Mouse (Mus musculus) embryonic facial prominence, embryonic 14.5 days (tissue): ENCODE data around the gene Ccdc36. TPM values are rescaled to one million over a fixed set of nuclear protein-coding genes. Genes with fewer than 3 reads are reported as not detected.

Source experiments
- ATAC-seq: fragments of 200-750 bp; cut with Nextera tagmentation; 2 replicates; pipeline ENCODE4 v1.8.0; 2017; ENCODE audit warnings: low read depth, moderate number of reproducible peaks, moderate TSS enrichment
- DNase-seq: peaks from one replicate; pipeline ENCODE4 v3.0.0-alpha.2; 2015; ENCODE audit warnings: low spot score
- H3K27ac ChIP-seq: fragments of 300-500 bp; sonication (generic); replicated peaks from 2 replicates; pipeline ENCODE4 v1.5.1; 2014; ENCODE audit warnings: low read depth, mild to moderate bottlenecking, low read length, moderate library complexity
- H3K27me3 ChIP-seq: fragments of 300-500 bp; sonication (generic); replicated peaks from 2 replicates; pipeline ENCODE4 v1.6.1; 2014; ENCODE audit warnings: low read length; ENCODE audit not compliant: control insufficient read depth, insufficient read depth
- H3K36me3 ChIP-seq: fragments of 300-500 bp; sonication (generic); 2 replicates; pipeline ENCODE4 v1.6.1; 2014; ENCODE audit warnings: low read length, mixed read lengths; ENCODE audit not compliant: control insufficient read depth, insufficient read depth
- H3K4me1 ChIP-seq: fragments of 300-500 bp; sonication (generic); 2 replicates; pipeline ENCODE4 v1.6.1; 2014; ENCODE audit warnings: antibody characterized with exemption, low read length; ENCODE audit not compliant: control insufficient read depth, insufficient read depth
- H3K4me2 ChIP-seq: fragments of 300-500 bp; sonication (generic); 2 replicates; pipeline ENCODE4 v1.6.1; 2014; ENCODE audit warnings: low read depth, mild to moderate bottlenecking, low read length, moderate library complexity, mixed read lengths
- H3K4me3 ChIP-seq: fragments of 300-500 bp; sonication (generic); 2 replicates; pipeline ENCODE4 v1.5.1; 2014; ENCODE audit warnings: low read depth, mild to moderate bottlenecking, low read length
- H3K9ac ChIP-seq: fragments of 300-500 bp; sonication (generic); 2 replicates; pipeline ENCODE4 v1.6.1; 2014; ENCODE audit warnings: low read depth, mild to moderate bottlenecking, low read length, moderate library complexity, mixed read lengths
- H3K9me3 ChIP-seq: fragments of 300-500 bp; sonication (generic); 2 replicates; pipeline ENCODE4 v1.6.1; 2016; ENCODE audit warnings: low read length; ENCODE audit not compliant: control insufficient read depth
- WGBS: fragments of 180-500 bp; shearing (Covaris S2); extraction: QIAGEN DNeasy Blood & Tissue Kit; methylation state at CpG from one replicate; pipeline ENCODE4 v1.1.7; 2014; 5-methylcytosine and 5-hydroxymethylcytosine counted together
- polyA plus RNA-seq: library from polyadenylated mRNA; unstranded; fragments of >200 nt; fragmentation: Nextera tagmentation; extraction: Ambion mirVana; gene quantifications from 2 replicates; pipeline ENCODE4 v1.2.1, GENCODE M21; 2014

Gene Ccdc36
- polyA plus RNA-seq, 1 experiment from 2014 or later, result 1.1 TPM

- DNase-seq (no peak), ATAC-seq (no peak)
- peaks cover 9% of the 10 kb centered on the region for H3K36me3 ChIP-seq
- H3K9me3 ChIP-seq, result no peaks in the 10 kb centered on the region
- H3K27me3 ChIP-seq, result no peaks in the 10 kb centered on the region
- no peak overlapping the region for H3K27ac ChIP-seq
- no peak overlapping the region for H3K4me2 ChIP-seq
- no peak overlapping the region for H3K9ac ChIP-seq
- 92% methylated on average over 3 of the region's 3 CpGs for WGBS
- no peak overlapping the region for H3K4me3 ChIP-seq
- H3K4me1 ChIP-seq, result 0 out of 2 replicates have a peak, but pooled peaks cover 4% of the 10 kb centered on the region
These were observed 30.0 kb downstream of the Ccdc36 start for GRCm38 (mm10) chr9:108398324-108398723.

- H3K4me2 ChIP-seq, result no peak overlapping the region
- H3K9ac ChIP-seq, result no peak overlapping the region
- peaks cover 37% of the 10 kb centered on the region for H3K36me3 ChIP-seq
- ATAC-seq (no peak), DNase-seq (no peak)
- H3K4me3 ChIP-seq, result no peak overlapping the region
- WGBS, result 92% methylated on average over 1 of the region's 1 CpGs
- H3K9me3 ChIP-seq, result no peaks in the 10 kb centered on the region
- no peaks in the 10 kb centered on the region for H3K27me3 ChIP-seq
- H3K4me1 ChIP-seq, result no peaks in the 10 kb centered on the region
- no peak overlapping the region for H3K27ac ChIP-seq
These were observed 32.9 kb downstream of the Ccdc36 start for GRCm38 (mm10) chr9:108395427-108395826.

- 95% methylated on average over 6 of the region's 6 CpGs for WGBS
- H3K9me3 ChIP-seq, result no peaks in the 10 kb centered on the region
- ATAC-seq, result no peak
- no peaks in the 10 kb centered on the region for H3K4me1 ChIP-seq
- no peak overlapping the region for H3K4me2 ChIP-seq
- H3K27ac ChIP-seq, result no peak overlapping the region
- no peaks in the 10 kb centered on the region for H3K27me3 ChIP-seq
- H3K36me3 ChIP-seq, result peaks cover 48% of the 10 kb centered on the region
- H3K9ac ChIP-seq, result no peak overlapping the region
- no peak for DNase-seq
- H3K4me3 ChIP-seq, result no peak overlapping the region
These were observed 34.1 kb downstream of the Ccdc36 start for GRCm38 (mm10) chr9:108394191-108394590.

- Histone ChIP-seq H3K4me1 (no peaks in the 10 kb centered on the region), H3K36me3 (peaks cover 63% of the 10 kb centered on the region), H3K9ac (no peak within 1 kb of the TSS), H3K27ac (no peak within 1 kb of the TSS), H3K4me3 (no peak within 1 kb of the TSS), H3K27me3 (no peaks in the 10 kb centered on the region), H3K9me3 (no peaks in the 10 kb centered on the region), H3K4me2 (no peak within 1 kb of the TSS)
- 64% methylated on average over 18 of the region's 18 CpGs for WGBS
- ATAC-seq, result no peak
- DNase-seq, result no peak
These were observed 35.6 kb downstream of the Ccdc36 start, which contains the start of gene 1700102P08Rik for GRCm38 (mm10) chr9:108392676-108393075. 1700102P08Rik (plus strand) TSS chr9:108392805.

- peaks cover 94% of the 10 kb centered on the region for H3K36me3 ChIP-seq
- DNase-seq, result no peak
- H3K27me3 ChIP-seq, result no peaks in the 10 kb centered on the region
- no peak overlapping the region for H3K27ac ChIP-seq
- H3K9me3 ChIP-seq, result no peaks in the 10 kb centered on the region
- no peak overlapping the region for H3K4me2 ChIP-seq
- no peak overlapping the region for H3K4me3 ChIP-seq
- H3K9ac ChIP-seq, result no peak overlapping the region
- H3K4me1 ChIP-seq, result no peaks in the 10 kb centered on the region
- no peak for ATAC-seq
- 82% methylated on average over 6 of the region's 6 CpGs for WGBS
These were observed 39.1 kb downstream of the Ccdc36 start for GRCm38 (mm10) chr9:108389220-108389619.

- Histone ChIP-seq H3K27me3 (no peaks in the 10 kb centered on the region), H3K36me3 (peaks cover 95% of the 10 kb centered on the region), H3K9ac (no peak overlapping the region), H3K27ac (no peak overlapping the region), H3K9me3 (no peaks in the 10 kb centered on the region), H3K4me2 (no peak overlapping the region), H3K4me1 (no peaks in the 10 kb centered on the region), H3K4me3 (no peak overlapping the region)
- ATAC-seq (no peak), DNase-seq (no peak)
- 82% methylated on average over 10 of the region's 10 CpGs for WGBS
These were observed 39.7 kb downstream of the Ccdc36 start for GRCm38 (mm10) chr9:108388601-108389000.

- no peaks in the 10 kb centered on the region for H3K9me3 ChIP-seq
- no peak overlapping the region for H3K27ac ChIP-seq
- H3K36me3 ChIP-seq, result peaks cover 95% of the 10 kb centered on the region
- DNase-seq (no peak), ATAC-seq (no peak)
- no peaks in the 10 kb centered on the region for H3K27me3 ChIP-seq
- H3K4me2 ChIP-seq, result no peak overlapping the region
- WGBS, result 95% methylated on average over 4 of the region's 4 CpGs
- H3K4me3 ChIP-seq, result no peak overlapping the region
- H3K4me1 ChIP-seq, result no peaks in the 10 kb centered on the region
- H3K9ac ChIP-seq, result no peak overlapping the region
These were observed 41.5 kb downstream of the Ccdc36 start for GRCm38 (mm10) chr9:108386816-108387215.

GRCm38 (mm10) chr9:108385006-108385405 lies 43.3 kb downstream of the Ccdc36 start:
- H3K27ac ChIP-seq, result no peak overlapping the region
- no peak overlapping the region for H3K4me2 ChIP-seq
- no peak for DNase-seq
- H3K4me3 ChIP-seq, result no peak overlapping the region
- no peaks in the 10 kb centered on the region for H3K9me3 ChIP-seq
- H3K36me3 ChIP-seq, result peaks cover 95% of the 10 kb centered on the region
- 58% methylated on average over 7 of the region's 7 CpGs for WGBS
- no peaks in the 10 kb centered on the region for H3K27me3 ChIP-seq
- no peak for ATAC-seq
- H3K4me1 ChIP-seq, result no peaks in the 10 kb centered on the region
- no peak overlapping the region for H3K9ac ChIP-seq

- ATAC-seq, result no peak
- Histone ChIP-seq H3K9ac (no peak overlapping the region), H3K4me2 (no peak overlapping the region), H3K4me3 (no peak overlapping the region), H3K36me3 (peaks cover 96% of the 10 kb centered on the region), H3K27me3 (no peaks in the 10 kb centered on the region), H3K4me1 (no peaks in the 10 kb centered on the region), H3K9me3 (no peaks in the 10 kb centered on the region), H3K27ac (no peak overlapping the region)
- DNase-seq, result no peak
- 92% methylated on average over 9 of the region's 9 CpGs for WGBS
These were observed 46.9 kb downstream of the Ccdc36 start for GRCm38 (mm10) chr9:108381382-108381781.
